Mouse (Mus musculus): ENCODE measurements around the gene Rpp38. TPM values are rescaled to one million over a fixed set of nuclear protein-coding genes. Genes with fewer than 3 reads are reported as not detected.

Rpp38 gene
- polyA plus RNA-seq, 1 experiment: 6.7 TPM

Other genes with a start within 250 kb of the Rpp38 start
- gene Fam171a1, start 218.4 kb downstream of the Rpp38 start, polyA plus RNA-seq (2012; ENCODE audit: insufficient read depth, insufficient read length, missing spikeins): 5.2 and 10.0 TPM in 2 replicates
- gene Nmt2, start 48.4 kb downstream of the Rpp38 start, polyA plus RNA-seq (2012; ENCODE audit: insufficient read depth, insufficient read length, missing spikeins): 24.5 and 28.6 TPM in 2 replicates
- not detected in 2 replicates for gene Acbd7, start 3.5 kb upstream of the Rpp38 start, polyA plus RNA-seq (2012; ENCODE audit: insufficient read depth, insufficient read length, missing spikeins)
- gene Olah, start 64.6 kb upstream of the Rpp38 start, polyA plus RNA-seq (2012; ENCODE audit: insufficient read depth, insufficient read length, missing spikeins): not detected in 2 replicates
- gene Meig1, start 90.0 kb upstream of the Rpp38 start, polyA plus RNA-seq (2012; ENCODE audit: insufficient read depth, insufficient read length, missing spikeins): not detected in 2 replicates
- 3.5 and 4.6 TPM in 2 replicates for gene Dclre1c, start 91.5 kb upstream of the Rpp38 start, polyA plus RNA-seq (2012; ENCODE audit: insufficient read depth, insufficient read length, missing spikeins)
- 0.33 and 1.7 TPM in 2 replicates for gene Suv39h2, start 142.4 kb upstream of the Rpp38 start, polyA plus RNA-seq (2012; ENCODE audit: insufficient read depth, insufficient read length, missing spikeins)
- gene Gm45902, start 180.1 kb upstream of the Rpp38 start, polyA plus RNA-seq (2012; ENCODE audit: insufficient read depth, insufficient read length, missing spikeins): 0.79 and 0.87 TPM in 2 replicates
- gene Hspa14, start 180.2 kb upstream of the Rpp38 start, polyA plus RNA-seq (2012; ENCODE audit: insufficient read depth, insufficient read length, missing spikeins): 24.9 and 33.9 TPM in 2 replicates
- gene Cdnf, start 180.4 kb upstream of the Rpp38 start, polyA plus RNA-seq (2012; ENCODE audit: insufficient read depth, insufficient read length, missing spikeins): 7.5 and 8.0 TPM in 2 replicates
- 18.7 and 31.0 TPM in 2 replicates for gene Fam107b, start 237.8 kb upstream of the Rpp38 start, polyA plus RNA-seq (2012; ENCODE audit: insufficient read depth, insufficient read length, missing spikeins)